ENCODE assay signal across 9 mouse cellular contexts in genomic region chr7:82274011-82274709, GRCm38 (mm10).
DNase-seq lines count a peak whose midpoint lies in the region; ATAC-seq and TF ChIP-seq lines count a peak whose summit lies in the region.
"Had no signal": no experiment of that assay in that cellular context is flagged by ENCODE, and none has a peak within 500 bp of the region (broad histone marks: within the 10 kb centered on the region; RNA-seq: fewer than 3 reads in every experiment).

No protein-coding gene starts in this region.

- in situ Hi-C loops in CH12.LX (cut with MboI; ENCODE audit: low pct_ligation_motif_present, low pct_unique_long_range_greater_than_20kb, low sequenced_read_pairs), result loop anchor here (25.0 kb wide), 1 partner anchor 487 kb away; the partner anchor contains the start of gene 3110040N11Rik

- no peaks in the 10 kb centered on the region for H3K36me3 ChIP-seq in CH12.LX (replicated peaks in 1 of 2; ENCODE audit: control insufficient read depth in 1 of 2, insufficient read depth in 1 of 2, low read length in 1 of 2)

- ATAC-seq in megakaryocyte, adult 5-6 weeks (ENCODE audit: poor library complexity, severe bottlenecking), result 0 out of 2 replicates have a peak, but pooled peaks have one; percentile 43

- intact Hi-C loops in heart, postnatal 25 days (cut with DNase I), result loop anchor here (10.0 kb wide), 2 partner anchors 409 to 489 kb away; partner anchors contain the start of gene 3110040N11Rik

- peaks cover 13% of the 10 kb centered on the region for H3K27me3 ChIP-seq in CH12.LX (replicated peaks)

- TF ChIP-seq CTCF in CH12.LX (conservative IDR thresholded peaks at IDR 0.05 in 1 of 2, IDR thresholded peaks at IDR 0.05 in 1 of 2; ENCODE audit: low read depth in 2 of 2, low read length in 2 of 2), result peak; percentile 77 to 83

- H3K4me1 ChIP-seq in CH12.LX (ENCODE audit: control insufficient read depth in 1 of 2, insufficient read depth in 2 of 2), result peaks cover 0 to 4% of the 10 kb centered on the region in 2 experiments; a peak in 1 of 4 replicates
- H3K4me1 ChIP-seq: megakaryocyte, embryonic 14.5 days had no signal

- no peak overlapping the region for H3K27ac ChIP-seq in CH12.LX (ENCODE audit: insufficient read depth, low read depth)

- no peak overlapping the region for H3K4me3 ChIP-seq in CH12.LX (replicated peaks in 1 of 3; ENCODE audit: low read depth in 2 of 3, low read length in 2 of 3, poor library complexity in 1 of 3)
- H3K4me3 ChIP-seq: megakaryocyte, embryonic 14.5 days had no signal

- dilution Hi-C loops in CH12.LX (cut with MboI; ENCODE audit: extremely low pct_ligation_motif_present, extremely low pct_unique_long_range_greater_than_20kb, low sequenced_read_pairs), result no loop called here

- no peak overlapping the region for H3K9ac ChIP-seq in CH12.LX (ENCODE audit: insufficient read depth, low read depth)

- H3K4me2 ChIP-seq in CH12.LX (ENCODE audit: insufficient read depth, low read depth, poor library complexity, severe bottlenecking), result no peak overlapping the region

- TF ChIP-seq POLR2A in CH12.LX (IDR thresholded peaks at IDR 0.05; ENCODE audit: low read depth, low read length), result no peak

- H3K9me3 ChIP-seq in CH12.LX (replicated peaks; ENCODE audit: low read length), result no peaks in the 10 kb centered on the region
- H3K9me3 ChIP-seq: megakaryocyte, embryonic 14.5 days had no signal

- DNase-seq in heart, adult 8-10 months (ENCODE audit: low spot score), result peak; percentile 43
- no peak for DNase-seq in heart, postnatal 25 days (ENCODE audit: low spot score)
- peak; percentile 62 for DNase-seq in CH12.LX (ENCODE audit: extremely low read depth)
- DNase-seq in cerebellum, adult 9-11 months, result peak; percentile 13
- DNase-seq in gastrocnemius, adult 8-10 months (ENCODE audit: low spot score in 2 of 2), result peak; percentile 12 to 29
- peak; percentile 63 to 74 for DNase-seq in kidney, postnatal 4 days
- DNase-seq in testis, postnatal 10 days (ENCODE audit: low spot score), result peak; percentile 70

- no peak for TF ChIP-seq EP300 in CH12.LX (IDR thresholded peaks at IDR 0.05; ENCODE audit: low read length)

- peak; percentile 31 for TF ChIP-seq RAD21 in CH12.LX (IDR thresholded peaks at IDR 0.05; ENCODE audit: low read depth, low read length)

- no peaks in the 10 kb centered on the region for H3K79me2 ChIP-seq in CH12.LX (replicated peaks; ENCODE audit: control insufficient read depth, extremely low read depth, insufficient read depth, poor library complexity, severe bottlenecking)

TF ChIP-seq in CH12.LX, 34 proteins besides CTCF, POLR2A, EP300 and RAD21:
- TF ChIP-seq ZMIZ1 (IDR thresholded peaks at IDR 0.05; ENCODE audit: low read depth, low read length) (no peak), GABPA (IDR thresholded peaks at IDR 0.05; ENCODE audit: insufficient replicate concordance, low read depth, low read length) (no peak), SMC3 (IDR thresholded peaks at IDR 0.05; ENCODE audit: low read depth, low read length) (peak; percentile 58), NELFE (IDR thresholded peaks at IDR 0.05; ENCODE audit: low read depth, low read length) (0 out of 2 replicates have a peak, but pooled peaks have one; percentile 41)
